Mouse (Mus musculus) retina, embryonic 14.5 days (tissue): ENCODE measurements around the gene Tpcn2.
A peak's percentile ranks its signal among the peaks of the same experiment; 100 is the strongest.

Source experiments
- DNase-seq: peaks from one replicate; pipeline ENCODE4 v3.0.0-alpha.2; 2015; ENCODE audit warnings: low spot score

Tpcn2 gene

DNA sequence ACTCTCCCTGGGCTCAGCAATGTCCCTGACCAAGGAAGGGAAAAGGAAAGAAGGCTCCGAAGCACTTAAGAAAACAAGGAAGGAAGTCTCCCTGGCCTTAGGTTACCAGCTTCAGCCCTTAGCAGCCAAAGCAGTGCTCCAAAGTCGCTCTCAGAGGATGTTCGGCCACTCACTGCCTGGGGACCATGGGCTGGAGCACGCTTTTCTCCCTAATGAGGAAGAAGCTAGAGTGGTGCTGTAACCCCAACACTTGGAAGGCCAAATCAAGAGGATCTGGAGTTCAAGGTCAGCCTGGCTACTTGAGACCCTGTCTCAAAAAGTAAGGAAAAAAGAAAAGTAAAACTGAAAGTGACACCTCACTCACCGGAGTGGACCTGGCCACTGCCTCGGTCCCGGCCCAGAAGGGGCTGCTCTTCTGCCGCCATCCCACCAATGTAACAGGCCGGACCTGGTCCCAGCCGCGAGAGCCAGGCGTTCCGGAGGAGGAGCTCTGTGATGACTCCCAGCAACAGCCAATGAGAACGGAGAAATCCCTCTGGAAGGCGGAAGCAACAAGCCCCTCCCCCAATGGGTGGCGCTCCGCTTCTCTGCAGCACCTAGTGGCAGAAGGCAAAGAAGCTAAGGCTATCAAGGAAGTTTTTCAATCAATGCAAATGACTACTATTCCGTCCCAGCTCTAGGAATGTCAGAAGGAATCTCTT is at the start of gene Tpcn2:
Gene Tpcn2, minus strand, starts transcription at position 525 of the 701 bp plus-strand sequence.
- DNase-seq = peak; percentile 98

DNA sequence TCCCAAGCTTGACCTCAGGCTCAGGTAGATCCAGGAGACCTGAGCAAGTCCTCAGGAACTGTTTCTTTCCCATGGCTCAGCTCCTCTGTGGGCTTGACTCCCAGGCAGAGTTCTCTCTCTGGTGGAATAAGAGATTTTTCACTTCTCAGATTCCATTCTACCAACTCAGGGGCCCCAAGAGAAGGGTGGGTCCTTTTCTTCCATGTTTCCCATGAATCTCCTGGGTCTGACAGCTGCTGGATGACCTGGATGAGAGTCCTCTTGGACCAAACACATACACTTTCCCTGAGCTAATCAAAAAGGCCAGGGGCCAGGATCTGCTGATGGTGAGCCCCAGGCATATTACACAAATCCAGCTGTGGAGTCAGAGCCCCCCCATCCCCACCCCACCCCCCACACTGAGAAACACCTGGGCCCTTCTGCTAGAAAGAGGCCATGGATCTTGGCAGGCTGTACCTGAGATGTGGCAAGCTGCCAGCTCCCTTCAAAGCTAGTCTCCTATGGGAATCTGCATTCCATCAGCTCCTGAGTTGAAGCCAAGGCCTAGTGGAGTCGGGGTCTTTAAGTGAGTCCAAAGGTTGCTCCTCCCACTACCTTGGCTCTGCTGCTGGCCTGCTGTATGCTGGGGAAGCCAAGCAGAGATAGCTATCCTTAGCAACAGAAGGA is 48.7 kb upstream of the Tpcn2 start:
- no peak for DNase-seq

DNA sequence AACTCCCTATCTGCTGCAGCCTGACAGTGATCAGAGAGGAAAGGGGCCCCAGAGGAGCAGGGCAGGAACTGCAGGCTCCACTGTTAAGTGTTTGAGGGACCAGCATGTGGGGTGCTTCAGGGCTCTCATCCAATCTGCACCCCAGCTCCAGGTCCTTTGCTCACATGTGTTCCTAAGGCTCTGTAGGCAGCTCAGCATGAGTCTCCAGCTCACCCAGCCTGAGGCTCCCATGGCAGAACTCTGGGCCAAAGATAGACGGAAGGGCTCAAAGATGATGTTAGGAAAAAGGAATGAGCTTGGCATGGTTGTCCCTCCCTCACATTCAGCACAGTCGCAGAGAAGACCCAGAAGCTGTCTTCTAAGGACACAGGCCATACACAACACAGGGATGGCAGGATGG is 46.8 kb upstream of the Tpcn2 start:
- DNase-seq = no peak

DNA sequence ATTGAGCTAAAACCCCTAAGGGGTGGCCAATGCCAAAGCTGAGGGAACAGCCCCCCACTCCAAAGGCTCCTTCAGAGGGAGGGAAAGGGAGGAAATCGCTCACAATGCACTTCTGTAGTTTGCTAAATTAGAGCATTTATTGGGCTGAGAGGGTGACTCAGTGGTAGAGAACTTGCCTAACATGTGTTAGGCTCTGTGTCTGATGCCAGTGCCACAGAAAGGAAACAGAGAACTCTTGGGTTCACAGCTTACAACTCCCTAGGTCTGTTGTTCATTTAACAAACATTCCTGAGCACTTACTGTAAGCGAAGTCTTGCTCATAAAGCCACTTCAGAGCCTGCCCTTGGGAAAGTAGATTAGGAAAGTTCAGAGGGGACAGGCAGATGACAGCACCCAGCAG is 46.2 kb upstream of the Tpcn2 start:
- no peak for DNase-seq

DNA sequence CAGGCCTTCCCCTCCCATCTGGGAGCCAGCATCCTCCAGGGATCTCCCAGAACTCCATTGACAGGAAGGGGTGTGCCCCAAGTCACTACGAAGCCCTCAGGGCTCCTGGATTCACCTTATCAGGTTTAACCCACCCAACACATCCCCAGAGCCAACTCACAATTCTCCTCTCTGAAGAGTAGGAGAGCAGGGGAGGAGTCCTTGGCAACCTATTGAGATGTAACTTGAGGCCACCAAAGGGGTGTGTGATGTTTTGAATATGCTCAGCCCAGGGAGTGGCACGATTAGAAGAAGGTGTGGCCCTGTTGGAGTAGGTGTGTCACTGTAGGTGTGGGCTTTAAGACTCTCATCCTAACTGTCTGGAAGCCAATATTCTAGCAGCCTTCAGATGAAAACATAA is 41.9 kb upstream of the Tpcn2 start:
- DNase-seq = no peak

DNA sequence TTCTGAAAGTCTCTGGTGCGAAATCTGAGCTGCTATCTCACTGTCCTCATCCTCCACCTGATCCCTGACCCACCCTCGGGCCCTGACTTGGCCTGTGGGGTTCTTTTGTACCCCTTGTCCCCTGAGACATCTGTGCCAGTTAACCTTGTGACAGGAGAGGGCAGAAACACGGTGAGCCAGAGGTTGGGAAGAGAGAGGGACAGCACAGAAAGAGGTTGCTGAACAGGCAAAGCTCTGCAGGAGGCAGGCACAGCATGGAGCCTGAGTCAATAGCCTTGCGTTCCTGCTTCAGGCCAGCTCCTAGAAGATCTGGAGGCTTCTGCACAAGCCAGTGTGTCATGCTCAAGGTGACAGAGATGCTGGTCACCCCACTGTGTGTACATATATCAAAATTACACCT is 39.8 kb upstream of the Tpcn2 start:
- DNase-seq = no peak

DNA sequence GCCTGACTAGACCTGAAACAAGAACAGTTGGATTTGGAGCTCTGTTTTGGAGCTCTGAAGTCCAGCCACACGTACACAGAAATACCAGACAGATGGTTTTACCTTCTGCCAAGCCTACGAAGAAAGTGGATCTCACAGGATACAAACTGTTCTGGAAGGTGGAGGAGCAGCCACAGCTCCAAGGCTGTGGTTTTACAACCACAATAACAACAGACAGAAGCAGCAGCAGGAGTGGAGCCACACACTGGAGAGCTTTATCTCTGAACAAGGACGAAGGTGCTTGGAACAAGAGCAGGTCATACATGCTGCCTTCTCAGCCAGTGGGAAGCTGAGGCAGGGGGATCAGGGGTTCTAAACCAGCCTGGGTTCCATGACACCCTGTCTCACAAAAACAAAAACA is 35.7 kb upstream of the Tpcn2 start:
- no peak for DNase-seq

DNA sequence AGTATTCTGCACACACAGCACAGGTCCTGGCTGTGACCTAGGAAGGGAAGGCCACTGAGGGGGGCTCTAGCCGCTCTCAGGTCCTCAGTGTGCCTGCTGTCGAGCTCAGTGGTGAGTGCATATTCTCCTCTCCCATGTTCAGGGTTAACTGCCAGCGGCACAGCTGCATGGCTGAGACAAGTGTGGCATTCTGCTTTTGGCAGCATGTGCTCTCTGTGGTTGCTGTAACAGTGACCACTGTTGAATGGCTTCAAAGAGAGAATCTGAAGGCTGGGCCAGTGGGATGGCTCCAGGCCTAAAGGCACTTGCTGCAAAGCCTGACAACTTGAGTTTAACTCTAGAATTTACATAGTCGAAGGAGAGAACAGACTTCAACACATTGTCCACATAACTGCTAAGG is 33.7 kb upstream of the Tpcn2 start:
- no peak for DNase-seq

DNA sequence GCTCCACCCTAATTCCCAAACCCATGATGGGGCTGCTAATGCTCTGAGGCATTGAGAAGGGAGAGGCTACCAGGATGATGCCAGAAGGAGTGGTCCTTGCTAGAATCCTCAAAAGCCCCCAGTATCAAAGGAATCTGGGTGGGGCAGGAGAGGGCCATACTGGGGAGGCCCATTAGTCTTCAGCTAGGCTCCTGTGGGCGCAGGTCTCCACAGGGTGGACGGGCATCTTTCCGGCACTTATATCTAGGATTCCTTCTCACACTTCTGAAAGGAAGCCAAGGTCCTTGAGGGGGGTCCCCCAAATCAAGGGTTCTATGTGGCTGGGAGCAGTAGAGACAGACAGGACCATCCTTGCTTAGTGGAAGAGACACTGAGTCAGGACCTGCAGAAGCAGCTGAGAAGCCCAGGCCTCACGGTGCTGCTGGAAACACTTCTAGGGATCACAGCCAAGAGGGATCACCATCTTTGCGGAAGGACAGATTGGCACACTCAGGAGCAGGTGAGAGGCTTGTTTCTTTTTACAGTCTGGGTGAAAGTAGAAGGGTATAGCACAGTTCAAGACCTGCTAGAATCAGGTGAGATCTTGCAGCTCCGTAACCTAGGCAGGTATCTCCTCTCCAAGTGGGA is 31.1 kb upstream of the Tpcn2 start, which contains the start of gene Mrgprd:
Gene Mrgprd, plus strand, starts transcription at position 51 of the 627 bp plus-strand sequence.
- DNase-seq = no peak

DNA sequence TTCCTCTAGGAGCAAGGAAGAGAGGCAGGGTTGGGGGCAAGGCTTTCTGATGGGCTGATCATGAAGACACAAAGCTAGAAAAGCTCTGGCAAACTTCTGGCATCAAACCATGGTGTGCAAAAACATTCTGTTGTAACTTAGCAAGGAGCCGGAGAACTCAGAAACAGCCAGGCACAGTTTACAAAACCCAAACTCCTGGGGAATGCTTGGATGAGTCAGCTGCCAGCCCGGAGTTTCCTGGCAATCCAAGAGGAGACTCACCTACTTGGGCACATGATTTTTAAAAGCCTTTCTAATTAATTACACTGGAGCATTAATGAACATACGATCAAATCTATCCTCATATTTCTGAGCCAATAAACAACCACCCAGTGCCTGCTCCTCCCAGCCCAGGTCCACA is 28.3 kb upstream of the Tpcn2 start:
- DNase-seq = no peak

DNA sequence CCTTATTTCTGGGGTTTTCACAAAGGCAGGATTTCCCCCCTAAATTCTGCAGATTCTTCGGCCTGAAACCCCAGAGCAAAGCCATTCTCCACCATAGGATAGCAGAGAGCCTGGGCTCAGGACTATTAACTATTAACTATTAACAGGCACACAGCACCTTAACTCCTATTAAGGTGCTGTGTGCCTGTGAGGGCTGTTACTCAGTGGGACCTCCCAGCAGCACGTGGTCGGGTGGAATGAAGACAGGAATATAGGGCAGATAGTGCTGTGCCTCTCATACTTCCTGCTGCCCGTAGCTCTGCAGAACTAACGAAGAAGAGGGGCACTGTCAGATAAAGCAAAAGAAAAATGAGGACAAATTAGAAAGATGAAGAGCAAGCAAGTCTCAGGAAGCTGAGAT is 26.7 kb upstream of the Tpcn2 start:
- no peak for DNase-seq

DNA sequence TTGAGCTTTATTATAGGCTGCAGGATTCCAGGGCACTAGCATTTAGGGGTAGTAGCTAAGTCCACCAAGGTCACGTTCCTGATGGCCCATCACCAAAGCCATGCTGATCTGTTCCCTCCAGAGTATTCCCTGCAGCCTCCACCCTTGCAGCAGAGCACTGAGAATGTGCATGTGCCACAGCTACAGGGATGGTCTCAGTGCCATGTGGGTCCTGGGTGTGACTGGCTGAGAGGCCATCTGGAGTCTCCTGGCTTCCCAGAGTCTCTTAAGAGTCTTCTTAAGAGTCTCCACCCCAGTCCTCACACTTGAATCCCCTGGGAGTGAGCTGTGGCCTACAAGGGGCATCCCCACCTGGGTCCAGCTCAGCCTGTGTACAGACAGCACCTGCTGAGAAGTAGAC is 26.1 kb upstream of the Tpcn2 start:
- no peak for DNase-seq

DNA sequence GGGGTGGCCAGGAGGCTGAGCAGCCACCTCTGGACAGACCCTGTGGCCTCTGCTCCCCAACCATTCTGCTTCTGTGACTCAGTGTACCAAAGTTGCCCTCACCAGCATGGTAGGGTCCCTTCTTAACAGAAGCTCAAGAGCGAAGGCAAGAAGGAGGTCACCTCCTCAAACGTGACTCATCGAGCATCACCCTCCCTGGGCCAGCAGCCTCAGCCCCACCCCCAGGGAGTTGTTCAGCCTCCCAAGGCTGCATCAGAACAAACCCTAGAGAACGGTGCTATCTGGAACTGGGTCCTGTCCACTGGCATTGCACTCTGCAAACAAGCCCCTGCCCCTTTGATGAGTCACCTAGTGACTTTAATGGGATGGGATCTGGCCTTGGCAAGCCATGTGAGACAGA is 25.1 kb upstream of the Tpcn2 start:
- no peak for DNase-seq

DNA sequence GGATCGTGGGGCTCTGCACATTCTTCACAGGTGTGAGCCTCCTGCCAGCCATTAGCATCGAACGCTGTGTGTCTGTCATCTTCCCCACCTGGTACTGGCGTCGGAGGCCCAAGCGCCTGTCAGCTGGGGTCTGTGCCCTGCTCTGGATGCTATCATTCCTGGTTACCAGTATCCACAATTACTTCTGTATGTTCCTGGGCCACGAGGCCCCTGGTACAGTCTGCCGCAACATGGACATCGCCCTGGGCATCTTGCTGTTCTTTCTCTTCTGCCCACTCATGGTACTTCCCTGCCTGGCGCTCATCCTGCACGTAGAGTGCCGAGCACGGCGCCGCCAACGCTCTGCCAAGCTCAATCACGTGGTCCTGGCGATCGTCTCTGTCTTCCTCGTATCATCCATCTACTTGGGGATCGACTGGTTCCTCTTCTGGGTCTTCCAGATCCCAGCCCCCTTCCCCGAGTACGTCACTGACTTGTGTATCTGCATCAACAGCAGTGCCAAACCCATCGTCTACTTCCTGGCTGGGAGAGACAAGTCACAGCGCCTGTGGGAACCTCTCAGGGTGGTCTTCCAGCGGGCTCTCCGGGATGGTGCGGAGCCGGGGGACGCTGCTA is 24.4 kb upstream of the Tpcn2 start:
- no peak for DNase-seq

DNA sequence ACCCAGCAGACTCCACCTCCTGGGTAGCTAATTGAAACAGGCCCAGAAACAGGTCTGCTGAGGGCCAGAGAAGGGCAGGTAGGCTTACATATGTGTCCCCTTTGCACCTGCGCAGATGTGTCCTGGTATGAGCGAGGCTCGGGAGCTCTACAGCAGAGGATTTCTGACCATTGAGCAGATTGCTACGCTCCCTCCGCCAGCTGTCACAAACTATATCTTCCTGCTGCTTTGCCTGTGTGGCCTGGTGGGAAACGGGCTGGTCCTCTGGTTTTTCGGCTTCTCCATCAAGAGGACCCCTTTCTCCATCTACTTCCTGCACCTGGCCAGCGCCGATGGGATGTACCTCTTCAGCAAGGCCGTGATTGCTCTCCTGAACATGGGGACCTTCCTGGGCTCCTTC is 23.8 kb upstream of the Tpcn2 start:
- DNase-seq = no peak

DNA sequence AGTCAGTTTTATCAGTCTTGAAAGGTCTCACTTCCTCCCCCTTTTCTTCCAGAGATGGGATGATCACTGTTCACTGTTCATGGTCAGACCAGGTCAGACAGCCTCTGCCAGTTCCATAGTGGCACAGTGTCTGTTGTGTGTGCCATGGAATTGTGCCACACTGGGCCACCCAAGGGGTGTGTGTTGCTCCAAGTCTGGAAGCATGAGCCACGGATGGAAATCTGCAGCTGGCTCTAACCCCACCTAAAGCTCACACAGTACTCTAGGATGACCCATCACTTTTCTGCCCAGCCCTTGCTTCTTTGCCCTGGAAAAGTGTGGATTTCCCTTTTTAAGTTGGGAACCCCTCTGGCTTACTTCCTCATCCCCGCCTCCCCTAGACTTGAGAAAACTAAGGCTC is 20.3 kb upstream of the Tpcn2 start:
- no peak for DNase-seq

DNA sequence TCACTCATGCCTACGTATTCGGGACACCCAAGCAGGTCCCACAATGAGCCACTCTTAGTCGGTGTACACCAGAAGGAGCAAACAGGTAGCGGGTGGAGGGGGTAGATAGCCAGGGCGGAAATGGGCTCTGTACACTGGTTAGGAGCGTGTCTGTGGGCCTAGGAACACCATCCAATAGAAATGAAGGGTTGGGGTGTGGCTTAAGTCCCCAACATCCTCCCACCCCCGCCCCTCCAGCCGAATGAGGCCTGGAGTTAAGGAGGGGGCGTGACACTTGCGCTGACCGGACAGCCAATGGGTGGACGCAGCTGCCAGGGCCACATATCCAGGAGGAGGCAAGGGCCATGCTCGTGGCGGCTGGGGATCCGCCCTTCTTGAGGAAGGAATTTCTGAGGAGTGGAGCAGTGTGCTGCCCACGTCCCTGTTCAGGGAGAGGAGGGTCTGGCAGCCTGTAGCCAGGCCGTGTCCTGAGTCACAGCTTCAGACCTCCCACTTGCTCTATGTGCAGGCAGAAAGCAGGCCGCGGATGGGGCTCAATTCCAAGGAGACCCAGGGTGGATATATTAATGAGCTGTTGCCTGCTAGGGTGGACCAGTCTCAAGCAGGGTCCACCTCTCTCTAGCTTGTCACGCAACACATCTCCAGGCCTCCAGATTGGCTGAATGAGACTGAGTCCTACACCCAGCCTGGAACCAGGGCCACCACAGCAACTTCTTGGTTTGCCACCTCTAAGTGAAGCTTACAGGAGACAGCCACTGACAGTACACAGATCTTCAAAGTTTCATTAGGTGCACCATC is 18.9 kb upstream of the Tpcn2 start:
- DNase-seq = peak; percentile 80

DNA sequence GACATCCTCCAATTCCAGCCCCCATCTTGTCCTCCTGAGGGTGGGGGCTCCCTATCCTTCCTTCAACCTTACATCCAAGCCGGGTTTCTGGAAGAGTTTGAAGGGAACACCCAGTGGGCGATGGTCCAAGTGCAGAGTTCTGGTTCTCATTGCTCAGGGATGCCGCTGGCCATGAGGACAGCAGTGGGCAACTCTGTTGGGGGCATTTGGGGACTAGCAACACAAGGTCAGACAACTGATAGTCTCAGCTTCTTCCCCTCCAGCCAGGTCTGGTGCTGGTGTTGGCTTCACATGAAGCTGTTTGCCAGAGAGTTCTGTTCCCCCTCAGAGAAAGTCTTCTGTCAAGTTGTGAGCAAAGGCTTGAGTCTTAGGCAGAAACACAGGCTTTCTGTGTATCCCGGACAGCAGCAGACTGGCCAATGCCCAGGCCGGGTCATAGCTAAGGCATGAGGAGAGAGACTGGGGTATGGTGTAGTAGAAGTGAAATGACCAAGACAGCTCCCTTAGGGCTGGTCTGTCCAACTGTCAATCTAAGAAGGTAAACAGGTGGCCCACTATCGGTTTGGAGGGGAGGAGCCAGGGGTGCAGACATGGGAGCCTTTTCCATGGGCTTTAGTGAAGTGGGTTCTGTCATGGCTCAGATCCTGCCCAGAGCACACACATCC is 17.7 kb upstream of the Tpcn2 start:
- DNase-seq = no peak

DNA sequence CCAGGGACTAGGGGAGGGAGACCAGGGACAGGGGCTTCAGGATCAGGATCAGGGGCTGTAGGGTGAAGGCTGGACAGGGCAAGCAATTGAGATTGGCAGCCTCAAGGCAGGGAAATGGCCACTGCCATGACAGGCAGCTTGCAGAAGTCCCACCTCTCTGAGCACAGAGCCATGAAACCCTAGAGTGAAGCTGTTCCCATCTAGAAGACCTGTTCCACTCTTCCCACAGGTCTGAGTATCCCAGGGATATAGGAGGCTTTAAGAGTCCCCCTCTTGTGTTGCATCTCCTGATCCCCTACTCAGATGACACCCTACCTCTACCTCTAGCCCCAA is 17.2 kb upstream of the Tpcn2 start:
- no peak for DNase-seq

DNA sequence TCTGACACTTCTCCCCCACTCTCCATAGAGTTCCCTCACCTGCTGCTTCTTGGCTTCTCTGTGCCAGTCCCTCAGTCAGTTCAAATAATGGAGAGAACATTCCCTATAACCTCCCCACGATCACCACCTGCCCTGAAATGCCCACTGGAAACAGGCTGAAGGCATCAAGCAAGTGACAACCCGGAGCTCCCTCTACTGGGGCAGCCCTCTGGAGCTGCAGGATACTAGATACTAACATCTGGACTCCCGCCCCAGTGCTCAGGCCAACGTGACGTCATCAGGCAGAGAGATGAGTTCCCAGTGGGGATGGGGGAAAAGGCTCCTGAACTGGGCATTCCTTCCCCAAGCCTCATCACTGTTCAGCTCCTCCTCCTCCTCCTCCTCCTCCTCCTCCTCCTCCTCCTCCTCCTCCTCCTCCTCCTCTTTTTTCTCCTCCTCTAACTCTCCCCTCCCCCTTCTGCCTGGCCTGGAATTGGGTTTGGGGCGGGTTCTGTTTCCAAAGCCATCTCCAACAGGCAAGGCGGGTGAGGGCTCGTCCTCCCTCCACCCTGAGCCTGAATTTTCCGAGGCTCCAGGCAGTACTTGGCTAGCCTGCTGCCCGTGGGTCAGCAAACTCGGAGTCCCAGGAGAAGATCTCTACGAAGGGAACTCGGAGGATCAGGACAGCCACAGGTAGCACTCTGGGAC is 16.7 kb upstream of the Tpcn2 start, which contains the start of gene Mrgprf:
Gene Mrgprf, plus strand, starts transcription at position 508 of the 687 bp plus-strand sequence.
- DNase-seq = no peak
